ENCODE assay signal across 16 mouse cellular contexts in the genomic region with DNA sequence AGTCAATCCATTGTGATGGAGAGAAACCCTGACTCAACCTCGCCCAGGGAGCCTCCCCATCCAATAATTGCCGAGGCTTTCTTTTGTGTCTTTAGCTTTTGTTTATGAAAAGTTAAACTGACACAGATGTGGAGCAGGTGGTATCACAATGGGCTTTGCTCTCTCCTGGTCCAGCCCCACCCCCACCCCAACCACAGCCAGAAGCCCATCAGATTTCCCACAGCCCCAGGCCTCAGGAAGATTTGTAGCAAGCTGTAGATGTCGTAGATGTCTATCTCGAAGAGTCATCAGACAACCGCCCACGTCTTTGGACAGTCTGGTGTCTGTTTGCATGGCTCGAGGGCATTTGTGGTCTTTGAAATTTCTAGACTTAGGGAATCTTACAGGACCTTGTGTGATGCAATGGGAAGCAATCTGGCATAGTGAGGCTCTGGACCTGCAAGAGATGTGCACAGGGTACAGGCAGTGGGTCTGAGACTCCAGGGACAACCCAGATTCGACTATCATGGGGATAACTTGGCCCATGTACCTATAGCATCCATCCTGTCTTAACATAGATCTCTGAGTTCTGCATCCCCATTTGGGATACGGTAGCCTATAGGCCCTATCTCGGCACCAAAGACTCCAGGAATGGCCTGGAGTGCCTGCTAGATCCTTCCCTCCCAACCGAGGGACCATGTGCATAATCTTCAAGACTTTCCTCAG. TPM values are rescaled to one million over a fixed set of nuclear protein-coding genes. Genes with fewer than 3 reads are reported as not detected.
A peak's percentile ranks its signal among the peaks of the same experiment; 100 is the strongest.
DNase-seq lines count a peak whose midpoint lies in the region; ATAC-seq lines count a peak whose summit lies in the region.
"Had no signal": no experiment of that assay in that cellular context is flagged by ENCODE, and none has a peak within 500 bp of the region (broad histone marks: within the 10 kb centered on the region; RNA-seq: fewer than 3 reads in every experiment).

No protein-coding gene starts in this region.

- H3K9ac ChIP-seq in lung, embryonic 16.5 days (ENCODE audit: low read length) = no peak overlapping the region

- DNase-seq in gastrocnemius, postnatal 25 days = peak; percentile 1
- DNase-seq in gastrocnemius, adult 8-10 months (ENCODE audit: low spot score in 2 of 2) = no peak
- no peak for DNase-seq in lung, postnatal 25 days (ENCODE audit: low spot score)
- peak; percentile 1 for DNase-seq in urinary bladder, postnatal 14 days (ENCODE audit: low spot score)
- no peak for DNase-seq in urinary bladder, postnatal 10 days (ENCODE audit: low spot score)
- no peak for DNase-seq in kidney, postnatal 36 days
- DNase-seq: adrenal gland, adult 2 months; cerebellum, adult 9-11 months; heart, postnatal 36 days; kidney, adult 11 months; kidney, postnatal 4 days had no signal

- H3K4me2 ChIP-seq in lung, embryonic 16.5 days (ENCODE audit: low read depth, low read length) = no peak overlapping the region

- H3K9me3 ChIP-seq in lung, embryonic 16.5 days (ENCODE audit: control insufficient read depth, low read length) = no peaks in the 10 kb centered on the region

- H3K4me1 ChIP-seq in lung, embryonic 16.5 days (replicated peaks; ENCODE audit: control insufficient read depth, insufficient read depth, low read length) = peaks cover 22% of the 10 kb centered on the region

- H3K36me3 ChIP-seq in lung, embryonic 16.5 days (ENCODE audit: control insufficient read depth, insufficient read depth, low read length) = no peaks in the 10 kb centered on the region

- H3K4me3 ChIP-seq in lung, embryonic 16.5 days (ENCODE audit: low read length) = no peak overlapping the region
- H3K4me3 ChIP-seq: left cerebral cortex, adult 2 months had no signal

- WGBS in lung, embryonic 16.5 days = 75% methylated on average over 11 of the region's 11 CpGs

- H3K27me3 ChIP-seq in lung, embryonic 16.5 days (ENCODE audit: control insufficient read depth, insufficient read depth, low read depth, low read length) = no peaks in the 10 kb centered on the region
- H3K27me3 ChIP-seq: Patski had no signal

- ATAC-seq in lung, embryonic 16.5 days (ENCODE audit: low read depth) = no peak
- no peak for ATAC-seq in inflammation-experienced regulatory T-cells, adult 6 months
- ATAC-seq: forebrain, embryonic 16.5 days; Patski had no signal

- peak overlapping the region; percentile 83 for H3K27ac ChIP-seq in lung, embryonic 16.5 days (ENCODE audit: low read length)
- H3K27ac ChIP-seq: left cerebral cortex, adult 2 months had no signal

RNA-seq across cellular contexts. Expression of a gene that starts 6.8 kb away (rescaled TPM):
- total RNA-seq in gastrocnemius, postnatal 25 days (2021) = 10 to 100 TPM; 20.0 to 20.8 TPM
- total RNA-seq in gastrocnemius, adult 8-10 months (2022) = 10 to 100 TPM; 19.3 to 23.2 (median 20.8) TPM
- 4.4 and 5.1 TPM in 2 replicates for polyA plus RNA-seq in lung, embryonic 16.5 days (2015; fragmentation: Nextera tagmentation; extraction: Ambion mirVana)
- 1 to 10 TPM; 2.2 to 5.1 (median 4.9) TPM for polyA plus RNA-seq in inflammation-experienced regulatory T-cells, adult 6 months (2017; shearing (Covaris generic))

Comparison
In these comparisons a context has a peak if more than half of its experiments do, and no peak if none do; other contexts are left out.
1. DNase-seq: peak in gastrocnemius, postnatal 25 days (single experiment) and urinary bladder, postnatal 14 days (single experiment); none in gastrocnemius, adult 8-10 months (0 of 2), lung, postnatal 25 days (single experiment), urinary bladder, postnatal 10 days (single experiment) and kidney, postnatal 36 days (0 of 2).